Mouse (Mus musculus): ENCODE data around the gene Gpr152.

Gene Gpr152

DNA sequence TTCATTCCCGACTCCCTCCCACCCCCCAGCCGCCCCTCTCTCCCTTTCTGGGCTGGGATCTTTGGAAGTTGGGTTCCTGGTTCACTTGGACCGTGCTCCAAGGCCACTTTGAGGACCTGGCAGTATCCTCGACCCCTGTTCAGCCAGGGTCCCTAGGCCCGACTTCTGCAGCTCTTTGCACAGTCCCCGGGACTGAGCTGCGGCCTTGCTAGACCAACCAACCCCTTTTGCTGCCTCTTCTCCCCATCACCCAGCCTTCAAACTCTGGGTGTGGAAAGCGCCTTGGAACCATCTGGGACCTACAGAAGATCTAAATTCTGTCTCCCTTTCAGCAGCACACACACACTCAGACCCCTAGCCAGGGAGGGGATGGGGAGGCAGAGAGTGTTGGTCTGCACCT, 9.2 kb downstream of the Gpr152 start:
- CTCF ChIA-PET = no interaction called here

DNA sequence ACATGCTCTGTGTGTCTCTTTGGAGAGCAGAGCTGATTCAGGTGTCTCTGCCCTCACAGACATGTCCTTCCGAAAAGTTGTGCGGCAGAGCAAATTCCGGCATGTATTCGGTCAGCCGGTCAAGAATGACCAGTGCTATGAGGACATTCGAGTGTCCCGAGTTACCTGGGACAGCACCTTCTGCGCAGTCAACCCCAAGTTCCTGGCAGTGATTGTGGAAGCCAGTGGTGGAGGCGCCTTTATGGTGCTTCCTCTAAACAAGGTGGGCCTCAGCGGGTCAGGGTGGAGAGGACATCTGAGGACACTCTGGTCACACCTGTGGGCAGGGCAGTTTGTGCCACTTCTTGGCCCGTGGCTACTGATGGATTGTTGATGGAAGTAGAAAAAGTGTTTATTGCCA, 9.7 kb downstream of the Gpr152 start:
- CTCF ChIA-PET = no interaction called here

DNA sequence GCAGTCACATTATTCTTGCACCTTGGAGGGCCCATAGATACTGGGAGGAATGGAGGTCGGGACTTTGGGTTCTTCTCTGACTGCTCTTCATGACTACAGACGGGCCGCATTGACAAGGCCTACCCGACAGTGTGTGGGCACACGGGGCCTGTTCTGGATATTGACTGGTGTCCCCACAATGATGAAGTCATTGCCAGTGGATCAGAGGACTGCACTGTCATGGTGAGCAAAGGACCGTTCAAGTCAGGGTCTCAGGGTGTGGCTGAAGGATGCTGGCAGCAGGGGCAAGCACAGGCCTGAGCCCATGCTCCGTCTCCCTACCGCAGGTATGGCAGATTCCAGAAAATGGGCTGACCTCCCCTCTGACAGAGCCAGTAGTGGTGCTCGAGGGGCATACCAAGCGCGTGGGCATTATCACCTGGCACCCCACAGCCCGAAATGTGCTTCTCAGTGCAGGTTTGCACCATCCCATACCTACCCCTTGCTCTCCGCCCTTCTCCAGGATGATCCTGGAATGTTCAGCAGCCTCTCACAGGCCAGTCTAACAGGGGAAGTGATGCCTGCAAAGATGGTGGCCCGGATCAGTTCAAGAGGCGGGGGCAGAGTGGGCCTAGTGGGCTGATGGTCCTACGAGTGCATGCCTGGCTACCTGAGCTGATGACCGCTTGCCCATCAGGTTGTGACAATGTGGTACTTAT, 10.3 kb downstream of the Gpr152 start:
- CTCF ChIA-PET = no interaction called here

DNA sequence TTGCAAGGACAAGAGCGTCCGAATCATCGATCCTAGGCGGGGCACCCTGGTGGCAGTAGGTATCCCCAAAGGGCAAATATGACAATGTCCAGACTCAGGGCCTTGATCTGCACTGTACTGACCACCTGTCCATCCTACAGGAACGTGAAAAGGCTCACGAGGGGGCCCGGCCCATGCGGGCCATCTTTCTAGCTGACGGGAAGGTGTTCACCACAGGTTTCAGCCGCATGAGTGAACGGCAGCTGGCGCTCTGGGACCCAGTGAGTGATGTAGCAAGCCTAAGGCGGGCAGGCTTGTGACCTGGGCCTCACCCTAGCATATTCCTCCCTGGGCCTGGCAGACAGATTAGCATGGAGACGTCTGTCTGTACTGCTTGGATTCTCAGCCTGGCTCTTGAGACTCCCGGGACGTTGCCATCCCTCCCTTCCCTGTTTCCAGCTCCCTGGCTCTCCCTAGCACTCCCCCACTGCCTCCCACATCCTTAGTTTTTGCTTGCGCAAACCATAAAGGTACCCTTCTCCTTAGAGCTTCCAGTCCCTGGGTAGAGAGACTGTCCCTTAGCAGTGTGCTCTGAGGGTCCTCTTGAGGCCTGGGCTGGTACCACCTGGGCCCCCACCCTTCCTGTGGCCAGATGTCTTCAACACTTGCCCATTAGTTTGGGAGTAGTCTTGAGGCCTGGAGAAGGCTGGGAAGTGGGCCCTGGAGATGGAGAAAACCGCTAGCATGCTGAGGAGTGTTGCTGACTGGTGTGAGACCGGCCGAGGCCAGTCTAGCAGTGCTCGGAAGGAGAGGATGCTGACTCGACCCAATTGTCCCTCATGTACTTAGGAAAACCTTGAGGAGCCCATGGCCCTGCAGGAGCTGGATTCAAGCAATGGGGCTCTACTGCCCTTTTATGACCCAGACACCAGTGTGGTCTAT, 11.2 kb downstream of the Gpr152 start:
- CTCF ChIA-PET = no interaction called here

DNA sequence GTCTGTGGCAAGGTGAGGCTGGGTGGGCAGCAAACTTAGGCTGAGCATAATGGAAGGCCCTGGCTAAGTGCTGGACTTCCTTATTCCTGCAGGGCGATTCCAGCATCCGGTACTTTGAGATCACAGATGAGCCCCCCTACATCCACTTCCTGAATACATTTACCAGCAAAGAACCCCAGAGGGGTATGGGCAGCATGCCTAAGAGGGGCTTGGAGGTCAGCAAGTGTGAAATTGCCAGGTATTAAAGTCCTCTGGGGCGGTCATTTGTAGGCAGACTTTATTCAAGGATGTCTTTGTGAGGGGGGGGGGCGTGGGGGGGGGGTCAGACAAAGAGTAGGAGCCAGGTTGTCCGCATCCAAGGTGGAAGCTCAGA, 11.9 kb downstream of the Gpr152 start:
- CTCF ChIA-PET = no interaction called here

DNA sequence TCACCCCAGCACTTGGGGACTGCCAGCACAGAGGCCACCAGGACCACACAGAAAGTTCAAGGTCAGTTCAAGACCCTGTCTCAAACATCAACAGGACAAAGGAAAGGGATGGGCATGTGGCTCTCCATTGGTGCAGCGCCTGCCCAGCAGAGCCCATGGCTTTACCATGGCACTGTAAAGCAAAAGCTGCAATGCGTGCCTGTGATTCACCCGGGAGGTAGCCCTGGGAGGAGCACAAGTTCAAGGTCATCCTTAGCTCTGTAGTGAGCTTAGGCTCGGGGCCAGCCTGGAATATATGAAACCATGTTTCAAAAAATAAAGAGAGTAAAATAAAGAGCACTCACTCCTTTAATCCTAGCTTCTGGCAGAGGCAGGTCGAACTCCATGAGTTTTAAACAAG, 12.3 kb downstream of the Gpr152 start:
- CTCF ChIA-PET = no interaction called here

DNA sequence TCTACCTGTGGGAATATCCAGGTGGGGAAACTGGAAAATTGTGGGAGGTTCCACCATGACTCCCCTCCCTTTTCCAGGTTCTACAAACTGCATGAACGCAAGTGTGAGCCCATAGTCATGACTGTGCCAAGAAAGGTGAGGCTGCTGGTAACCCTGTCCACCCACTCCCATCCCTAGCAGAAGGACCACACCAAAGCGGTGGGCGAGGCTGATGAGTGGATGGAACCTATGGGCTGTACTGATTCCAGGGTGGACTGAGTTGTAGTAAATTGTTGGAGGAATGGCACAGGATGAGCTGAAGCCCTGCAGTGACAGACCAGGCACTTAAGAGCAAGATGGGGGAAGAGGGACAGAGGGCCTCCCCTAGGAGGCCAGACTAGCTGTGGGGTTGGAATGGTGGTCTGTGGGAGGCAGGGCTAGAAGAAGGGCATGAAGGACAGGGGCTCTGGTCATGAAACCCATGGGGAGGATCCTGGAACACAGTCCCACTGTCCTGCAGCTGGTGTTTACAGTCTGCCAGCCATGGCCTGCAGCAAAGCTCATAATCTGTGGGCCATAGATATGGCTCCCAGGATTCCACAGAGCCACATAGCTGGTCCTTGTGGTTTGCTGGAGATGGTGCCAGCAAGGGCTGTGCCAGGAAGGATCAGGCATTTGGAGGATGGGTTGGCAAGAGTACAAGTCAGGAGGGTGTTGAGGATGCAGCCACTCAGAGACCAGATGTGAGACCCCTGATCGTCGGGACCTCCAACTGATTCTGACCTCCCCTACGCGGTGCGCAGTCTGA, 13.1 kb downstream of the Gpr152 start:
- CTCF ChIA-PET = no interaction called here

DNA sequence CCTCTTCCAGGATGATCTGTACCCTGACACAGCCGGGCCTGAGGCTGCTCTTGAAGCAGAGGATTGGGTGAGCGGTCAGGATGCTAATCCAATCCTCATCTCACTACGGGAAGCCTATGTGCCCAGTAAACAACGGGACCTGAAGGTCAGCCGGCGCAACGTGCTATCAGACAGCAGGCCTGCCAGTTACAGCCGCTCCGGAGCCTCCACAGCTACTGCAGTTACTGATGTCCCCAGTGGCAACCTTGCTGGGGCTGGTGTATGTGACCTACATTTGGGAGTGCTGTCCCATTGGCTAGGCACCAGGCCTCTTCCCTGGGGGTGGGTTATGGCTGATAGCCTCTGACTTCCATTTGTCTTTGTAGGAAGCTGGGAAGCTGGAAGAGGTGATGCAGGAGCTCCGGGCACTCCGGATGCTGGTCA, 13.7 kb downstream of the Gpr152 start, which contains the start of gene Ptprcap:
TSS of gene Ptprcap (plus strand) at position 373 of the 423 bp plus-strand sequence.
- CTCF ChIA-PET = interaction anchor here (1.1 kb wide), 1 partner anchor 39 kb away, joined by 5 read pairs; the partner anchor contains the start of gene Ppp1ca

DNA sequence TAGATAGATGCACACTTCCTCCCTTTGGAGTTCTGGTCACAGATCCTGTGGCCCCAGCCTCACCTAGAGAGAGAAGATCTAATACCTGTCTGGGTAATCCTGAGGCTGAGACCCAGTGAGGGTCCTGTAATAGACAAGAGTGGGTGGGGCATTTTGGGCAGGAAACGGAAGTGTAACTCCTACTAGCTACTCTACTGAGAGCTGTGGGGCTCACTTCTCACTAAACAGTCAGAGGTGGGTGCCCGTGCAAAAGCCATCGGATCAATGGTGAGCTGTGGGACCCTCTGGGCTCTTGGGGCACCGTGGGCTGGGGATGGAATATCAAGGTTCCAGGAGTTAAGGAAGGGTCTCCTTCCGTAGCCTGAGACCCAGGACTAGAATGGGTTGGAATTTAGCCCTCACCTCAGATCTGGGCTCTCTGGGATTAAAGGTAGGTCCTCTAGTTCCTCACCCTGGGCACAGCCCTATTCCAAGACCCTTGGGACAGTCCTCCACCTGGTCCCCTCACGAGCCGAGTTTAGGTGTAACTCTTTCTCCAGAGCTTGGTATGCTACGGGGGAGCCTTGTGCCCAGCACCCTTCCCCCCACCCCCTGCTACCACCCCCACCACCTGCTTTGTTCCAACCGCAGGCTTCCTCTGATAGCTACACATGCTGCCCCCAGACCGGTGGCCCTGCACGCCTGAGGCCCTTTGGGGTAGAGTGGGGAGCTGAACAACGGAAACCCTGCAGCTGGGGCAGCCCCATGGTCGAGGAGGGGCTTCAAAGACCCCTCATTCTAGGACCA, 15.0 kb downstream of the Gpr152 start:
- CTCF ChIA-PET = interaction anchor here (0.6 to 1.1 kb wide), 4 partner anchors 31 to 534 kb away, joined by 3 to 7 read pairs (median 4); partner anchors contain the start of gene Ppp1ca

DNA sequence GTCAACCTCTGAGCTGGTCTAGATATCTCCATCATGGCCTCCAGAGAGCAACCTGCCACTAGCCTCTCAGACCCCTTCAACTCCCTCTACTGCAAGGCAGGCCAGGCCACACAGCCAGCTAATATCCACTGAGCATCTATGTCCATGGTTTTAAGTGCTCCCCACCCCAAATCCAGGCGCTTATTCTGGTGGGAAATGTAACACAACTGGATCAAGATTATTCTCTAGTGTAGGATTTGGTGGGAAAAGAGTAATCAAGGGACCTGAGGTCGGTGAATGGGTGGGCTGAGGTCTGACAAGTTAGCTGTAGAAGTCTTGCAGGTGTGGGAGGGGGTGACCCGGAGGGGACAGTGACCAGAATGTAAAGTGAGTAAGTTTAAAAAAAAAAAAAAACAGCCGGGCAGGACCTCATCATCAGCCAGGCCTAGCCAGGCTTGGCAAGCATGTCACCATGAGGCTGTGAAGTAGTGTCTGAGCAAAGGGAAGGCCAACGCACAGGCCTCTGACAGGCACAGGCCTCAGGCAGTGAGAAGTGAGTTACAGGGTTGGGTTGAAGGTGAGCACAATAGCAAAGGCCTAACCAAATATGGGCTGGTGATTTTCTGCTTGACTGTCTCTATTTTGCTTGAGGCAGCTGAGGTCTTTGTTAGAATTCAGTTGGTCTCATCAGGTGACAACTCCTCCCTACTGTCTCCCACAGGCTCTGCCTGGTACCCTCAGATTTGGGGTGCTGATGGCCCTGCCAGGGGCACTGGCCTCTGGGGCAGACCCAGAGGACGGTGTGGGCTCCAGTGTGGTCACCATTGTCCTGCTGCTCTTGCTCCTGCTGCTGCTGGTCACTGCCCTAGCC, 15.9 kb downstream of the Gpr152 start:
- CTCF ChIA-PET = interaction anchor here (0.6 to 0.7 kb wide), 4 partner anchors 21 to 535 kb away, joined by 3 read pairs; partner anchors contain the start of gene Clcf1

DNA sequence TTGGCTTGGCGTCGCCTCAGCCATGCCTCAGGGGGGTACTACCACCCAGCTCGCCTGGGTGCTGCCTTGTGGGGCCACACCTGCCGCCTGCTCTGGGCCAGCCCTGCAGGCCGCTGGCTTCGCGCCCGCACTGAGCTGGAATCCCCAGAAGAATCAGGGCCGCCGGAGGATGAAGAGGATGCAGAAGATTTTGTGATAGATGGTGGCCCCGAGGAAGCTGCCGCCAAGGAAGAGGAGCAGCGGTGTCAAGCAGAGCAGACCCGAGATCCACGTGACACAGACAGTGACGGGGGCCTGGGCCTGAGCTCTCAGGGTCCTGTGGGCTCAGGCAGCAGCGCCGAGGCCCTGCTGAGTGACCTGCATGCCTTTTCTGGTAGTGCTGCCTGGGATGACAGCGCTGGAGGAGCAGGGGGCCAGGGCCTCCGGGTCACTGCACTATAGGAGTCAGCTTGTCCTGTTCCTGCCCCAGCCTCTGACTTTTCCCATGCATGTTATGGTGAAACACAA, 16.5 kb downstream of the Gpr152 start:
- CTCF ChIA-PET = interaction anchor here (0.6 to 1.0 kb wide), 2 partner anchors 16 to 58 kb away, joined by 3 read pairs; partner anchors contain the start of genes Clcf1 and Gpr152

DNA sequence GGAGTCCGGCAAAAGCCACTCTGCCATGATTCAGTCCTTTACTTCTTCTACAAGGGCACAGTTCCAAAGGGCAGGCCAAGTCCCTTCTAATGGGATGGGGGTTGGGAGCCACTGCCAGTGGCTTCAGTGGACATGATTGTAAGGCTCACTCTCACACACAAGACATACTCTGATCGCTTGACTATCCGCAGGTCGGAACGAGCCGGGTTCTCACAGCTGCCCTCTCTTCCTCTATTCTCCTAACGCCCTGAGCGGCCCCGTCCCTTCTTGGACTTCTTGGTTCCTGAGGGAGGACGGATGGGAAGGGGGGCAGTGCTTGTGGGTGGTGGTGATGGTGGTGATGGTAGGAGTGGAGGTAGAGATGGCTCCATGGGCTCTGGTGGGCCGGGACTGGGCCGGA, 17.2 kb downstream of the Gpr152 start:
- CTCF ChIA-PET = interaction anchor here (1.0 kb wide), 1 partner anchor 17 kb away, joined by 3 read pairs; the partner anchor contains the start of gene Gpr152

DNA sequence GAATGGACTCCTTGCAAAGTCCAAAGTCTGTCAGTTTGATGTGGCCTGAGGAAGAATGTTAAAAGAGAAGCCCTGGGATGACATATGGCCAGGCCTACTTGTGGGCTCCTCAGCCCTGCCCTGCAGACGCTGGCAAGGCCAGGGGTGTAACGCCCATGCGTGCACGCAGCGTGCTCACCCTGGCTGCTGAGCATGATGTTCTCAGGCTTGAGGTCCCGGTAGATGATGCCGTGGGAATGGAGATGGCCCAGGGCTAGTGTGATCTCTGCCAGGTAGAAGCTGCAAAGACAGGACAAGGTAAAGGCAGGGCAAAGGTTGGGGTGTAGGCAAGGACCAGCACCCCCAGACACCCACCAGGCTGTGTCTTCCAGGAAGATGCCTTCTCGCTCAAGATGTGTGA, 19.5 kb downstream of the Gpr152 start:
- CTCF ChIA-PET = no interaction called here

DNA sequence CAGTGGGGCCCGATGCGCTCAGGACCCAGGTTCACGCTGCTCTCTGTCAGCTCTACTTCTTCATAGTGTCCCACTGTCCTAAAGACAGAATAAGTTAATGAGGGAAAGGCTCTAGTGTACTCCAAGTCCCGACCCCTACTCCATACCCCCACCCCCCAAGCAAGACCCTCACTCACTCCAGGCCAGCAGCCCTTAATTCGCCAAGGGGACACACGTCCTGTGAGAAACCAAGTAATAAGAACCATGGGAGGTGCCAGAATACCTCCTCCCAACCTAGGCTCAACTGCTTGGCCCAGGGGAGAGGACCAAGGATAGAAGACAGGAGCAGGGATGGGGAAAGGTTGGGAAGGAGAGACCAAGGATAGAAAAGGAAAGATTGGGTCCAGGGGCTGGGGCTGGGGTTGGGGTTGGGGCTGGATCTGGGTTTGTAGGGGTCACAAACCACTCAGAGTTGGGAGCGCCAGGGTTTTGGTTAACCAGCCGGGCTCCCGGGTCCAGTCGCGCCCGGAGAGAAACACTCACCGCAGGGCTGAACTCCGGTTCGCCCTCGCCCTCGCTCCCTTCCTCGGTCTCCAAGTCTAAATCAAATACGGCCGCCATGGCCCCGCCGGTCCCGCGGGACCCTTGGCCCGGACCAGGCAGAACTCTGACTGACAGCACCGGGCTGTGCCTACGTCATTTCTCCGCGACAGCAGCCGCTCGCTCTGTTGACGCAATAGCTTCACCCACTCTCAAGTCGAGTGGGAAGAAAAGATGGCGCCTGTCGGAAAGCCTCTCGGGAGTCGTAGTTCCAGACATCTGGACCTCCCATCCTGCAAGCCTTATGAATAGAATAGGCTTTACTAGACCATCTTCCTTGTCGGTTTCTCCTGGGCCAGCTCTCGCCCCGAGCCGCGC, 23.3 kb downstream of the Gpr152 start, which contains the start of gene Rps6kb2:
TSS of gene Rps6kb2 (minus strand) at position 709 of the 897 bp plus-strand sequence.
- CTCF ChIA-PET = interaction anchor here (0.6 kb wide), 1 partner anchor 59 kb away, joined by 3 read pairs; no protein-coding TSS in a partner anchor

DNA sequence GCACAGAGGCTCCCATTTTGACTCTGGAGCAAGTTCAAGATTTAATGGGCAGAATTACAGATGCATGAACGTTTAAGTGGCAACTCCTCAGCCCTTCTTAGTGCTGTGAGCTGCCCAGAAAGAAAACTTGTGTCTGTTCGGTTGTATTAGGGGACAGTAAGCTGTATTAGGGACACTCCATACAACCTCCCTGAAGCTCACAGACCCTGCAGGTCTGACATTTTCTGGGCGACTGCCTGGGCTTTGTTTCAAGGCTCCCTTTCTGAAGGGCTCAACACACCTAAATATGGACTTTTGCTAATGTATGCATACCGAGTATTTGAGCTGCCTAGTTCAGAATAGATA, 23.9 kb downstream of the Gpr152 start:
- CTCF ChIA-PET = no interaction called here

DNA sequence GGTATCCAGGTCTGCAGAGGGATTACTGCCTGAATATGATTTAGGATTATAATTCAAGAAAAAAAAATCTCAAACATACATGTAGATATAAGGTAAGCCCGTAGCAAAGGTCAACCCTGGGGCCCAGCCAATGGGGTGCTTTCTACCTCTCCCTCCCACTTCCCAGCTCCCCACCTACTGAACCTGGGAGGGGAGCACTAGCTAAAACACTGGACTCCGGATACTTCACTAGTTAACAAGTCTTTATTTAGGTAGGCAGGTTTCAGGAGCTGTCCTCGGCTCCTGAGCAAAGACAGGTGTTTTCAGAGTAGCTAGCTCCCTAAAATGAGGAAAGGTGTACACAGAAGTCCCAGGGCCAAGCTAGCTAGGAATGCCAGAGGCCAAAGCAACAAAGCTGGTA, 24.5 kb downstream of the Gpr152 start:
- CTCF ChIA-PET = no interaction called here

DNA sequence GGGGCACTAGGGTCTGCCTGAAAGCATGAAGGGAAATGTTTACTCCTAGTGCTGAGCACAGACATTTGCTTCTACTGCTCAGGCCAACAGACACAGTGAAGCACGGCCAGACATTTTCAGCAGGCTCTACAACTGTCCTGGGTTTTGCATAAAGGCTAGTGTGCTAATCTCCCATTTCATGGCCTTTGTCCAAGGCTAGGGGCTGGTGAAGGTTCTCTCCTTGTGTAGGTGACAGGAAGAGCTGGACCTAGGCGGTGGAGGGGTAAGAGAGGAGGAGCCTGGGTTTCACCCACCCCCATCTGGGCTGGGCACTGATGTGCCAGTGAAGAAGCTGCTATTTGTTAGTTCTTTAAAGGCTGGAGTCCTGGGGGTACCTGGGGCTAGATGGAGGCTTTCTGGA, 25.1 kb downstream of the Gpr152 start:
- CTCF ChIA-PET = interaction anchor here (0.7 kb wide), 1 partner anchor 583 kb away, joined by 4 read pairs; no protein-coding TSS in a partner anchor

DNA sequence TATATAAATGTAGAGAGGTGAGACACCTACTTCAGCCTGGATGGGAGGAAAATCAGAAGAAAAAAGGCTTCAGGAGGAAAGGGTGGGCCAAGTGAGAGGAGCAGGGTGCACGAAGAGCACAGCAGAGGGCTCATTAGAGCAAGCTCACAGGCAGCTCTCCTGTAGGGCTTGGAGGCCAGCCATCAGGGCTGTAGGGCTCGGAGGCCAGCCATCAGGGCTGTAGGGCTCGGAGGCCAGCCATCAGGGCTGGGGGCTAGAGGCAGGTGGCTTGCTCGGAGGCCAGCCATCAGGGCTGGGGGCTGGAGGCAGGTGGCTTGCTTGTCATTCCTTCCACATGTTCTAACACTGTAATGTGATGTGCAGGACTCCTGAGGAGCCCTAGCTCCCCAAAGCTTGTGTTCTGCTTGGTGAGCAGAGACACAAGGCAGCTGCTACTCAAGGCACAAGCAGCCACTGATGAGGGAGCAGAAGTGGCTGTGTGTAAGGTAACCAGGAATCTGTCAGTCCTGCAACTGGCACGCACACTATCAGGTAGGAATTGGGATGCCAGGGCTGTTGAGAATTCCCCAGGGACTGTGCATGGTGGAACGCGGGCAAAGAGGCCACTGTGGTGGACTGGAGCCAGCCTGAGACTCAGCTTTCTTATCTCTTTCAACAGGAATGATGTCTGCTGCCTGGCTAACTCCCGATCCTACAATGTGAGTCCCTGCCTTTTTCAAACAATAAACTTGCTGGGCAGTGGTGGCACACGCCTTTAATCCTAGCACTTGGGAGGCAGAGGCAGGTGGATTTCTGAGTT, 27.3 kb downstream of the Gpr152 start:
- CTCF ChIA-PET = no interaction called here

Measured in spleen, embryonic (tissue).